Comparison of ENCODE assay signal across 10 mouse cellular contexts in genomic region chr19:46899306-46899705, GRCm38 (mm10).
DNase-seq lines count a peak whose midpoint lies in the region; ATAC-seq and TF ChIP-seq lines count a peak whose summit lies in the region.
"Had no signal": no experiment of that assay in that cellular context is flagged by ENCODE, and none has a peak within 500 bp of the region (broad histone marks: within the 10 kb centered on the region; RNA-seq: fewer than 3 reads in every experiment).

No protein-coding gene starts in this region.

- H3K36me3 ChIP-seq in forebrain, postnatal 0 days (ENCODE audit: insufficient read depth): peaks cover 19% of the 10 kb centered on the region

- peak; percentile 59 for DNase-seq in kidney, adult 9 months
- no peak for DNase-seq in kidney, postnatal 4 days
- DNase-seq in adrenal gland, postnatal 10 days: peak; percentile 69
- DNase-seq in heart, adult 9 months (ENCODE audit: low spot score in 2 of 2): peak; percentile 49 to 58
- peak; percentile 31 for DNase-seq in lung, postnatal 14 days
- DNase-seq in MN1 (ENCODE audit: low spot score): no peak
- DNase-seq in forebrain, postnatal 0 days: no peak
- no peak for DNase-seq in left cerebral cortex, postnatal 4 days

- H3K4me3 ChIP-seq in forebrain, postnatal 0 days (ENCODE audit: low read depth, low read length): no peak overlapping the region
- H3K4me3 ChIP-seq: embryonic facial prominence, embryonic 12.5 days; limb, embryonic 15.5 days had no signal

- H3K4me1 ChIP-seq in forebrain, postnatal 0 days (ENCODE audit: insufficient read depth): no peaks in the 10 kb centered on the region
- H3K4me1 ChIP-seq: embryonic facial prominence, embryonic 12.5 days; limb, embryonic 15.5 days had no signal

- H3K27ac ChIP-seq in forebrain, postnatal 0 days (ENCODE audit: low read depth, low read length): no peak overlapping the region
- H3K27ac ChIP-seq: embryonic facial prominence, embryonic 12.5 days; limb, embryonic 15.5 days had no signal

- TF ChIP-seq CTCF in forebrain, postnatal 0 days (IDR thresholded peaks at IDR 0.05; ENCODE audit: low read depth): no peak

- H3K9ac ChIP-seq in forebrain, postnatal 0 days: no peak overlapping the region
- H3K9ac ChIP-seq: embryonic facial prominence, embryonic 12.5 days; limb, embryonic 15.5 days had no signal

- intact Hi-C loops in left cerebral cortex, postnatal 4 days (cut with DNase I): no loop called here

- WGBS in forebrain, postnatal 0 days: 49% methylated on average over 5 of the region's 5 CpGs

- H3K4me2 ChIP-seq in forebrain, postnatal 0 days (ENCODE audit: low read depth): no peak overlapping the region
- H3K4me2 ChIP-seq: embryonic facial prominence, embryonic 12.5 days; limb, embryonic 15.5 days had no signal

- H3K27me3 ChIP-seq in forebrain, postnatal 0 days (ENCODE audit: insufficient read depth, low read length): no peaks in the 10 kb centered on the region
- H3K27me3 ChIP-seq: embryonic facial prominence, embryonic 12.5 days; limb, embryonic 15.5 days had no signal

- H3K9me3 ChIP-seq in forebrain, postnatal 0 days (ENCODE audit: low read length): no peaks in the 10 kb centered on the region
- H3K9me3 ChIP-seq: limb, embryonic 15.5 days had no signal

- ATAC-seq in forebrain, postnatal 0 days: no peak

Comparison
In these comparisons a context has a peak if more than half of its experiments do, and no peak if none do; other contexts are left out.
1. DNase-seq: peak in kidney, adult 9 months (single experiment), adrenal gland, postnatal 10 days (single experiment), heart, adult 9 months (2 of 2) and lung, postnatal 14 days (single experiment); none in kidney, postnatal 4 days (0 of 2), MN1 (single experiment), forebrain, postnatal 0 days (single experiment) and left cerebral cortex, postnatal 4 days (single experiment).